Mouse (Mus musculus) cerebellum, adult 2 months (tissue): ENCODE measurements around the gene Mamdc2. TPM values are rescaled to one million over a fixed set of nuclear protein-coding genes. Genes with fewer than 3 reads are reported as not detected.
"Not testable (repeated sequence)": the region's sequence is repeated elsewhere in the genome, so short reads cannot be mapped to it uniquely, and the experiment has no call there.

Experiments used
- DNase-seq, 2 experiments: peaks; one replicate each; pipeline ENCODE4 v3.0.0; 2021
- H3K27ac ChIP-seq: fragments of 200-500 bp; 2 replicates; pipeline ENCODE4 v1.5.1; 2012; ENCODE audit warnings: low read length, control low read depth, inconsistent platforms; ENCODE audit not compliant: insufficient read depth
- H3K27me3 ChIP-seq: fragments of 200-500 bp; 2 replicates; pipeline ENCODE4 v1.6.1; 2012; ENCODE audit warnings: inconsistent platforms, mild to moderate bottlenecking, low read length, moderate library complexity; ENCODE audit not compliant: control insufficient read depth, insufficient read depth
- H3K4me1 ChIP-seq: fragments of 200-500 bp; 2 replicates; pipeline ENCODE4 v1.6.1; 2011; ENCODE audit warnings: low read length; ENCODE audit not compliant: control insufficient read depth, insufficient read depth
- H3K4me3 ChIP-seq: fragments of 200-500 bp; replicated peaks from 2 replicates; pipeline ENCODE3; 2011; ENCODE audit warnings: mild to moderate bottlenecking, low read depth, low read length, control low read depth; ENCODE audit not compliant: insufficient read depth
- CTCF ChIP-seq: fragments of 200-500 bp; IDR thresholded peaks from 2 replicates; pipeline ENCODE4 v1.5.1; 2011; ENCODE audit warnings: low read depth, mild to moderate bottlenecking, control low read depth, low read length, moderate library complexity, borderline replicate concordance; ENCODE audit not compliant: insufficient read depth
- POLR2A ChIP-seq: fragments of 200-500 bp; IDR thresholded peaks from 2 replicates; pipeline ENCODE4 v1.6.1; 2011; ENCODE audit warnings: low read length, control low read depth, borderline replicate concordance; ENCODE audit not compliant: insufficient read depth
- WGBS: fragments of 180-500 bp; shearing (Covaris S2); methylation state at CpG from one replicate; pipeline ENCODE4 v1.1.7; 2018; 5-methylcytosine and 5-hydroxymethylcytosine counted together
- polyA plus RNA-seq: library from polyadenylated mRNA; depleted of rRNA; stranded (reverse); fragments of >200 nt; gene quantifications from 2 replicates; pipeline ENCODE4 v1.2.3, GENCODE M21; 2012; rRNA removed

Gene Mamdc2
- 2.7 and 3.6 TPM in 2 replicates for polyA plus RNA-seq

- DNase-seq = peak in 1 of 2 experiments; percentile 14
- peak within 1 kb of the TSS; percentile 64 for H3K4me3 ChIP-seq
- no peaks in the 10 kb centered on the region for H3K27me3 ChIP-seq
- 4% methylated on average over 19 of the region's 19 CpGs for WGBS
- peaks cover 3% of the 10 kb centered on the region; the same call in 1 of the 2 replicates for H3K4me1 ChIP-seq
- H3K27ac ChIP-seq = no peak within 1 kb of the TSS
- no peak for TF ChIP-seq POLR2A
- no peak for TF ChIP-seq CTCF
These were observed at the start of gene Mamdc2 for GRCm38 (mm10) chr19:23447988-23448497. Gene Mamdc2, minus strand, starts transcription at chr19:23448442.

GRCm38 (mm10) chr19:23498011-23498410 lies 49.8 kb upstream of the Mamdc2 start:
- 85% methylated on average over 7 of the region's 7 CpGs for WGBS

GRCm38 (mm10) chr19:23497171-23497917 lies 49.1 kb upstream of the Mamdc2 start:
- Histone ChIP-seq H3K27ac (no peak overlapping the region), H3K4me1 (no peaks in the 10 kb centered on the region; the same call in none of the 2 replicates), H3K27me3 (no peaks in the 10 kb centered on the region), H3K4me3 (no peak overlapping the region)
- no peak for DNase-seq
- TF ChIP-seq CTCF (no peak), POLR2A (no peak)
- WGBS = 60% methylated on average over 10 of the region's 10 CpGs

More at GRCm38 (mm10) chr19:23498011-23498410, 49.8 kb upstream of the Mamdc2 start:
- no peak for TF ChIP-seq CTCF
- no peak for TF ChIP-seq POLR2A
- H3K4me3 ChIP-seq = no peak overlapping the region
- no peaks in the 10 kb centered on the region for H3K27me3 ChIP-seq
- no peaks in the 10 kb centered on the region; the same call in 1 of the 2 replicates for H3K4me1 ChIP-seq
- DNase-seq = no peak
- H3K27ac ChIP-seq = no peak overlapping the region

- TF ChIP-seq POLR2A (no peak), CTCF (no peak)
- no peak overlapping the region for H3K27ac ChIP-seq
- WGBS = 91% methylated on average over 3 of the region's 3 CpGs
- no peaks in the 10 kb centered on the region for H3K27me3 ChIP-seq
- no peak for DNase-seq
- no peaks in the 10 kb centered on the region; the same call in 1 of the 2 replicates for H3K4me1 ChIP-seq
- H3K4me3 ChIP-seq = no peak overlapping the region
These were observed 48.3 kb upstream of the Mamdc2 start for GRCm38 (mm10) chr19:23496536-23496935.

GRCm38 (mm10) chr19:23492663-23493062 lies 44.4 kb upstream of the Mamdc2 start:
- Histone ChIP-seq H3K4me3 (no peak overlapping the region), H3K4me1 (no peaks in the 10 kb centered on the region; the same call in 1 of the 2 replicates), H3K27me3 (no peaks in the 10 kb centered on the region), H3K27ac (no peak overlapping the region)
- no peak for DNase-seq
- TF ChIP-seq CTCF (no peak), POLR2A (no peak)

- H3K4me1 ChIP-seq, H3K27me3 ChIP-seq, H3K27ac ChIP-seq, DNase-seq, H3K4me3 ChIP-seq: not testable (repeated sequence)
- WGBS = 42% methylated on average over 7 of the region's 7 CpGs
These were observed 42.5 kb upstream of the Mamdc2 start for GRCm38 (mm10) chr19:23490703-23491102.

GRCm38 (mm10) chr19:23489780-23490179 lies 41.5 kb upstream of the Mamdc2 start:
- no peak overlapping the region for H3K4me3 ChIP-seq
- no peak for TF ChIP-seq POLR2A
- no peak for TF ChIP-seq CTCF
- WGBS = 32% methylated on average over 8 of the region's 8 CpGs
- no peaks in the 10 kb centered on the region for H3K27me3 ChIP-seq
- DNase-seq = peak in 1 of 2 experiments; percentile 12
- no peak overlapping the region for H3K27ac ChIP-seq
- no peaks in the 10 kb centered on the region; the same call in 1 of the 2 replicates for H3K4me1 ChIP-seq

- no peak overlapping the region for H3K4me3 ChIP-seq
- H3K27me3 ChIP-seq = no peaks in the 10 kb centered on the region
- H3K27ac ChIP-seq = no peak overlapping the region
- DNase-seq = no peak
- WGBS = 91% methylated on average over 1 of the region's 1 CpGs
- TF ChIP-seq POLR2A = no peak
- TF ChIP-seq CTCF = no peak
- H3K4me1 ChIP-seq = no peaks in the 10 kb centered on the region
These were observed 39.2 kb upstream of the Mamdc2 start for GRCm38 (mm10) chr19:23487421-23487820.
